Mouse (Mus musculus) kidney, adult 2 months (tissue): ENCODE measurements around the gene Ssh3.

Experiments used
- CTCF ChIP-seq: fragments of 200-500 bp; conservative IDR thresholded peaks from 2 replicates; pipeline ENCODE4 v1.5.1; 2011; ENCODE audit warnings: low read depth, mild to moderate bottlenecking, control low read depth, low read length, moderate library complexity, mixed read lengths; ENCODE audit not compliant: insufficient read depth, insufficient read length
- POLR2A ChIP-seq: fragments of 200-500 bp; IDR thresholded peaks from one replicate; pipeline ENCODE4 v1.6.1; 2011; ENCODE audit warnings: low read depth, low read length, control low read depth

DNA sequence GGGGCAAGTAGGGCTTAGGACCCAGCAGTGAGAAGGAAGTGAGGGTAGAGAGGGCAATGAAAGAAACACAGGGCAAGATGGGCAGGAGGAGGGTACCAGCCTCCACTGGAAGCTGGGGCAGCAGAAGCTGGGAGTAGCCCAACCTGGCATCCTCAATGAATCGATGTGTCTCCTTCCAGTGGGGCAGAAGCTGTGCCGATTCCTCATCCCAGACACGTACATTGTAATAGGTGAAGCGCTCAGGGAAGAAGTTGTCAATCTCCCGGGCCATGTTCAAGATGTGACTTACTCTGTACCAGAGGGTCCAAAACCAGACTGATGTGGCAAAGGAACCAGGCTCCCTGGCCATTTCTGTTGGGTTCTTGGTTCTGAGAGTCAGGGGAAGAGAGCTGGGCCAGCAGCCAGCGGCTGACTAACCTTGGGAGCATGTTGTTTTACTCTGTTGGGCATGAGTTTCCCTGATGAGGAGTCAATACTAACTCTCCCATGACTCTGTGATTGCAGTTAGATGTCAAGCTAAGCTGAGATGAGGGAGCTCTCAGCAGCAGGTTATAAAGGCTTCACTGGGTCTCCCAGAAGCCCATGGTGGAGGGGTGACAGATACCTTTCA, 4.7 kb downstream of the Ssh3 start:
- TF ChIP-seq CTCF (no peak), POLR2A (no peak)
